Mouse (Mus musculus): ENCODE results near the gene Zfp423. TPM values are rescaled to one million over a fixed set of nuclear protein-coding genes. Genes with fewer than 3 reads are reported as not detected.

Zfp423 gene
- polyA plus RNA-seq, 1 experiment from 2014 or later, result 18.5 TPM

DNA sequence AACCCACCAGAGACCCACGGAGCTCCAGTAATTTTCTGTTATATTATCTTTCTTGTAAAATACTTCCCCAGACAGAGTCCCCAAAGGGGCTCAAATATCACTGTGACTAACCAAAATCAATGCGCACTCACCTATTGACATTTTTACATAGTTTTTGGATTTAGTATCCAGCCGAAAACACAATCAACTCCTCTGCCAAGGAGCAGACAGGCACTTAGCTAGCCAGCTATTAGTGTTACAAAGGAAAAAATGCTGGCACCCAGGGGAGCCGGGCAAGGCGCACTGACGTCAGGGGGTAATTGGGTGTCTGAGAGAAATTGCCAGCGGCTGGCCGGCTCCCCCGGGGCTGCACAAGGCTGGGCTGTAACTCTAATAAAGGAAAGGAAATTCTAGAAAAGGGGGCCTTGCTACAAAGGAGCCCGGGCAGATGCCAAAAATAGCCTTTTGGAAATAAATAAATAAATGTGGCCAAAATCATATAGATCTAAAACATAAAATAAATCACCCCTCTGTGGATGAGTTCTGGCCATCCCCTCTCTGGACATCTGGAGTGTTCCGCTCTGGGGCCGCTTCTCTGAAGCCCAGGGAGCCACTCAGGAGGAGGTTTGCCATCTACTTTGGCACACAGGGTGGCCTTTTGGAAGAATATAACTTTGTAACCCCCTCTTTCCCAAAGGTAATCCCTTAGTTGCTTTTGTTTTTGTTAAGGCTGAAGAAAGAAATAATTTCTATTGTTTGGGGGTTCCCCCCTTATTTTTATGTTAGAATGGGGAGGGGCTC is 125.4 kb downstream of the Zfp423 start:
- no peak overlapping the region for H3K9ac ChIP-seq (replicated peaks)
- H3K27ac ChIP-seq (replicated peaks), result peak overlapping the region; percentile 74
- H3K36me3 ChIP-seq, result no peaks in the 10 kb centered on the region
- peak overlapping the region; percentile 10; the same call in 1 of the 2 replicates for H3K4me2 ChIP-seq
- peaks cover 84% of the 10 kb centered on the region for H3K4me1 ChIP-seq
- H3K4me3 ChIP-seq (replicated peaks), result no peak overlapping the region
- ATAC-seq (ENCODE audit: low FRiP score), result no peak
- 23% methylated on average over 12 of the region's 12 CpGs for WGBS
- H3K27me3 ChIP-seq (replicated peaks), result no peaks in the 10 kb centered on the region
- H3K9me3 ChIP-seq (replicated peaks), result no peaks in the 10 kb centered on the region

DNA sequence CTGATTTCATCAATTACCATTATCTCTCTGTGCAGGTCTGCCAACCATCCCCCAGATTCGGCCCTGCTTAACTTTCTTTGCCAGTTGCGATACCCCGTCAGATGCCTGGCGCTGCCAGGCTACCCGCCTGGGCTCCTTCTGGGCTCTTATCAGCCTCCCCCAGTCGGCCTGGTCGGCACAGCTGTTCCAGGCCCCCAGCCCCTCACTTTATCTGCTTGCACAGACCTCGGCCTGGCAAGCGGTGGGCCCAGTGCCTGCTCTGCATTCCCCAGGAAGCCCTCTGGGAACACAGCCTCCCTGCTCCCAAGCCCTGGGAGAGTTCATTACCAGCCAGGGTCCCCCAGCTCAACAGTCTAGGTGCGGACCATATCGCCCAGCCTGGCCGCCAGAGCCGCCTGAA is 126.1 kb downstream of the Zfp423 start:
- Histone ChIP-seq H3K4me1 (peaks cover 83% of the 10 kb centered on the region), H3K9me3 (replicated peaks) (no peaks in the 10 kb centered on the region), H3K27ac (replicated peaks) (peak overlapping the region; percentile 74), H3K4me2 (peak overlapping the region; percentile 10; the same call in 1 of the 2 replicates), H3K27me3 (replicated peaks) (no peaks in the 10 kb centered on the region), H3K4me3 (replicated peaks) (no peak overlapping the region), H3K36me3 (no peaks in the 10 kb centered on the region), H3K9ac (replicated peaks) (no peak overlapping the region)
- 22% methylated on average over 13 of the region's 13 CpGs for WGBS
- no peak for ATAC-seq (ENCODE audit: low FRiP score)

GRCm38 (mm10) chr8:87832381-87833325 is 126.7 kb downstream of the Zfp423 start:
- no peak overlapping the region for H3K9ac ChIP-seq (replicated peaks)

DNA sequence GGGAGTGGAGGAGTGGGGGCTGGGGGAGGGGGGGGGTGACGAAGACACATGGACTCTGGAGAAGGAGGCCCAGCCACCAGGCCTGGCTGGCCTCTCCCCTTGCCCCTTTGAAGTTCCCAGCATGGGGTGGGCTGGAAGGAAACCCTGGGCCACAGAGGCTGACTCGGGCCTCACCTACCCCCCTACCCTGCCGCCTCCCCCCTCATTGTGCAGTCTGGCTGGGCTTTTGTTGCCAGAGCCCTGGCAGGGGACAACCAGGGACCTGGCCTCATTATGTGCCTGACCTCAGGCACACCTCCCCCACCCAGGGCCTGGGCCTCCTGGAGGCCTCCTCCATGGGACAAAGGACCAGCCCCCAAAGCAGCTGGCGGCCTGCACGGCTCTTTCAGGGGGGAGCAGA is 127.8 kb downstream of the Zfp423 start:
- H3K9ac ChIP-seq (replicated peaks), result no peak overlapping the region

More at GRCm38 (mm10) chr8:87832381-87833325, 126.7 kb downstream of the Zfp423 start:
- ATAC-seq (ENCODE audit: low FRiP score), result no peak
- H3K4me2 ChIP-seq, result no peak overlapping the region
- peaks cover 76% of the 10 kb centered on the region for H3K4me1 ChIP-seq
- peak overlapping the region; percentile 74 for H3K27ac ChIP-seq (replicated peaks)
- H3K9me3 ChIP-seq (replicated peaks), result no peaks in the 10 kb centered on the region
- H3K27me3 ChIP-seq (replicated peaks), result no peaks in the 10 kb centered on the region
- no peak overlapping the region for H3K4me3 ChIP-seq (replicated peaks)
- H3K36me3 ChIP-seq, result no peaks in the 10 kb centered on the region
- WGBS, result 22% methylated on average over 23 of the region's 23 CpGs

DNA sequence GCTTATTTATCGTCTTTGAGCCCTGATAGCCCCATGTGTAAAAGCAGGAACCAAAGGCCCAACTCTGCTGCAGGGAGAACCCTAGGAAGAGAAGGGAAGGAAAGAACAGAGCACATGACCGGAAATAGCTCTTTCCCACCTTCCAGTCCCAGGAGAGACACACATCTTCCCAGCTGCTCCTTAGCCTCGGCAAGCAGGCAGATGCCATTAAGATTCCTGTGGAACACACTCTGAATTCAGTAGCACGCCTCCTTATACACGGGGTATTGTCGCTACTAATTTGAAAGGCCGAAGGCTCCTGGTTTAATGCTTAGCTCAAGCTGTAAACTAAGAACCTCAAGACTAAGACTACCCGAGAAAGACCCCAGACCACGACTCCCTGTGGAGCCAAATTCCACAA is 128.3 kb downstream of the Zfp423 start:
- Histone ChIP-seq H3K36me3 (no peaks in the 10 kb centered on the region), H3K27ac (replicated peaks) (peak overlapping the region; percentile 59; the same call in 1 of the 2 replicates), H3K9ac (replicated peaks) (no peak overlapping the region), H3K27me3 (replicated peaks) (no peaks in the 10 kb centered on the region), H3K4me3 (replicated peaks) (no peak overlapping the region), H3K4me2 (no peak overlapping the region), H3K4me1 (peaks cover 60% of the 10 kb centered on the region), H3K9me3 (replicated peaks) (no peaks in the 10 kb centered on the region)
- ATAC-seq (ENCODE audit: low FRiP score), result no peak
- WGBS, result 6% methylated on average over 9 of the region's 9 CpGs

More for the DNA sequence above, 127.8 kb downstream of the Zfp423 start:
- no peak overlapping the region for H3K4me3 ChIP-seq (replicated peaks)
- H3K36me3 ChIP-seq, result no peaks in the 10 kb centered on the region
- no peaks in the 10 kb centered on the region for H3K9me3 ChIP-seq (replicated peaks)
- H3K27ac ChIP-seq (replicated peaks), result peak overlapping the region; percentile 59
- ATAC-seq (ENCODE audit: low FRiP score), result 0 out of 2 replicates have a peak, but pooled peaks have one; percentile 18
- peaks cover 65% of the 10 kb centered on the region for H3K4me1 ChIP-seq
- no peak overlapping the region for H3K4me2 ChIP-seq
- 15% methylated on average over 5 of the region's 5 CpGs for WGBS
- H3K27me3 ChIP-seq (replicated peaks), result no peaks in the 10 kb centered on the region

DNA sequence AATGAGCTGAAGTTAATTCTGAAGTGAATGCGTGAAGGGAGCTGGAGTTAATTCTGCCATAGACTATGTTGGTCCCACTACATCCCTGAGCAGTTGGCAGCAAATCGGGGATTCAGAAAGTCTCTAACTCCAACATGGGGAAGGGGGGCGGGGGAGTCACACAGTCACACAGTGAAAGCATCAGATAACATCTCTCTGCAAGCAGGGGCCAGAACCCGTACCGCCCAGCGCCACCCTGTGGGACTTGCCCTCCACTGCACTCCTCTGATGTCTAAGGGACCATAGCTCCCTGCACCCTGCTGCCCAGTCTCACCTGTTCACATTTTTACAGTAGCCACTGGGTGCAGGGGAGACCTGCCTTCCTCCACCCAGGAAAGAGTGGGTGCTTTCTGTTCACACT is 129.2 kb downstream of the Zfp423 start:
- H3K4me1 ChIP-seq, result peaks cover 51% of the 10 kb centered on the region
- H3K4me3 ChIP-seq (replicated peaks), result no peak overlapping the region
- H3K9ac ChIP-seq (replicated peaks), result no peak overlapping the region
- H3K36me3 ChIP-seq, result no peaks in the 10 kb centered on the region
- no peaks in the 10 kb centered on the region for H3K27me3 ChIP-seq (replicated peaks)
- 23% methylated on average over 6 of the region's 6 CpGs for WGBS
- no peak for ATAC-seq (ENCODE audit: low FRiP score)
- H3K4me2 ChIP-seq, result no peak overlapping the region
- H3K27ac ChIP-seq (replicated peaks), result no peak overlapping the region
- H3K9me3 ChIP-seq (replicated peaks), result no peaks in the 10 kb centered on the region

- ATAC-seq (ENCODE audit: low FRiP score), result no peak
- Histone ChIP-seq H3K4me1 (peaks cover 32% of the 10 kb centered on the region), H3K4me3 (replicated peaks) (no peak overlapping the region), H3K4me2 (no peak overlapping the region), H3K27ac (replicated peaks) (no peak overlapping the region), H3K9ac (replicated peaks) (no peak overlapping the region), H3K36me3 (no peaks in the 10 kb centered on the region), H3K9me3 (replicated peaks) (no peaks in the 10 kb centered on the region), H3K27me3 (replicated peaks) (no peaks in the 10 kb centered on the region)
- 73% methylated on average over 9 of the region's 9 CpGs for WGBS
Measured at GRCm38 (mm10) chr8:87826013-87826660, 133.3 kb downstream of the Zfp423 start.

GRCm38 (mm10) chr8:87823172-87823571 is 136.2 kb downstream of the Zfp423 start:
- H3K9ac ChIP-seq (replicated peaks), result no peak overlapping the region
- no peak for ATAC-seq (ENCODE audit: low FRiP score)
- 13% methylated on average over 7 of the region's 7 CpGs for WGBS

GRCm38 (mm10) chr8:87822690-87823089 is 136.7 kb downstream of the Zfp423 start:
- ATAC-seq (ENCODE audit: low FRiP score), result no peak
- no peaks in the 10 kb centered on the region for H3K36me3 ChIP-seq
- 9% methylated on average over 12 of the region's 12 CpGs for WGBS
- H3K9ac ChIP-seq (replicated peaks), result peak overlapping the region; percentile 17; the same call in 1 of the 2 replicates
- no peaks in the 10 kb centered on the region for H3K9me3 ChIP-seq (replicated peaks)
- H3K4me1 ChIP-seq, result peaks cover 24% of the 10 kb centered on the region
- peak overlapping the region; percentile 60 for H3K27ac ChIP-seq (replicated peaks)
- peak overlapping the region; percentile 11; the same call in 1 of the 2 replicates for H3K4me2 ChIP-seq
- H3K4me3 ChIP-seq (replicated peaks), result no peak overlapping the region
- no peaks in the 10 kb centered on the region for H3K27me3 ChIP-seq (replicated peaks)

More at GRCm38 (mm10) chr8:87823172-87823571, 136.2 kb downstream of the Zfp423 start:
- Histone ChIP-seq H3K27me3 (replicated peaks) (no peaks in the 10 kb centered on the region), H3K4me1 (peaks cover 22% of the 10 kb centered on the region), H3K4me2 (no peak overlapping the region), H3K4me3 (replicated peaks) (no peak overlapping the region), H3K36me3 (no peaks in the 10 kb centered on the region), H3K27ac (replicated peaks) (no peak overlapping the region), H3K9me3 (replicated peaks) (no peaks in the 10 kb centered on the region)

DNA sequence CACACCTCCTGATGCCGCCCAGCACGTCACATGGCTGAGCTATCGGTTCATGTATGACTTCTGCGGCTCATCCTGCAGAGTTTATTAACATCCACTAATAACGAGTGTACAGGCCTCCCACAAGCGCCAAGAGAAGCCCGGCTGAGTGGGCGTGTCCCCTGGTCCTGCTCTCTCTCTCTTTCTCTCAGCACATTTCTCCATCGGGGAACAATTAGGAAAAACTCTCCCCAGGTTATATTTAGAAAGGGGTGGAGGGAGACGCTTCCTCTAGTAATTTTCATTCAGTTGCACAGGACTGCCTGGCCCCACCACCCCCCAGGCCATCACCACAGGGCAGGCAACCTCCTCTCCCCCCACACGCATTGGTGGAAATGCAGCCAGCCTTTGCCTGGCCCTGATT is 137.2 kb downstream of the Zfp423 start:
- H3K4me3 ChIP-seq (replicated peaks), result no peak overlapping the region
- H3K9ac ChIP-seq (replicated peaks), result no peak overlapping the region
- H3K9me3 ChIP-seq (replicated peaks), result no peaks in the 10 kb centered on the region
- H3K4me2 ChIP-seq, result peak overlapping the region; percentile 11; the same call in 1 of the 2 replicates
- H3K27ac ChIP-seq (replicated peaks), result peak overlapping the region; percentile 60
- no peaks in the 10 kb centered on the region for H3K27me3 ChIP-seq (replicated peaks)
- no peaks in the 10 kb centered on the region for H3K36me3 ChIP-seq
- no peak for ATAC-seq (ENCODE audit: low FRiP score)
- H3K4me1 ChIP-seq, result peaks cover 24% of the 10 kb centered on the region
- 39% methylated on average over 11 of the region's 11 CpGs for WGBS

DNA sequence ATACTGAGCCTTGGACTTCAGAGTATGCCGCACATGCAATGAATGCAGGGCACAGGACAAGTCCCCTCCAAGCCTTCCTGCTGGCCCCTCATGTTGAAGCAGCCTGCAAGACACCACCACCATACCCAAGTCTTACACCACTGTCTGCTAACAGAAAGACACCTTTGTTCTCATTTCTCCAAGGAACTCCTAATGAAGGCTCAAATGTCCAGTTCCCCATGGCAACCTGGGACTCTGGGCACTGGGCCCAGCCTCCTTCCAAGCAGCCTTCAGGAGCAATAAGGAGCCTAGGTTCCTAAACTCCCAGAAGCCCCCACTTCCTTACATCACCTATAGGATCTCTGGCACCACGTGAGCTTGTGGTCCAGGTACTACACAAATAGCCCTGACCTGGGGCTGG is 137.7 kb downstream of the Zfp423 start:
- Histone ChIP-seq H3K27me3 (replicated peaks) (no peaks in the 10 kb centered on the region), H3K27ac (replicated peaks) (no peak overlapping the region; the same call in 1 of the 2 replicates), H3K9me3 (replicated peaks) (no peaks in the 10 kb centered on the region), H3K4me2 (no peak overlapping the region), H3K36me3 (no peaks in the 10 kb centered on the region), H3K9ac (replicated peaks) (no peak overlapping the region), H3K4me3 (replicated peaks) (no peak overlapping the region), H3K4me1 (peaks cover 24% of the 10 kb centered on the region)
- WGBS, result 75% methylated on average over 2 of the region's 2 CpGs
- ATAC-seq (ENCODE audit: low FRiP score), result peak; percentile 42; the same call in 1 of the 2 replicates

Measured in neural tube, embryonic 15.5 days (tissue).